Mouse (Mus musculus): ENCODE measurements around the gene Fgfr2. TPM values are rescaled to one million over a fixed set of nuclear protein-coding genes. Genes with fewer than 3 reads are reported as not detected.
A peak's percentile ranks its signal among the peaks of the same experiment; 100 is the strongest.

The Fgfr2 gene
- total and polyA plus RNA-seq, 2 experiments from 2014 or later: 17.1 to 47.6 TPM

GRCm38 (mm10) chr7:132949968-132950367 is 173.2 kb downstream of the Fgfr2 start:
- Histone ChIP-seq H3K27me3 (ENCODE audit: insufficient read depth, low read length) (no peaks in the 10 kb centered on the region), H3K4me1 (ENCODE audit: insufficient read depth) (no peaks in the 10 kb centered on the region), H3K4me3 (ENCODE audit: low read depth, low read length) (no peak overlapping the region), H3K27ac (ENCODE audit: low read depth, low read length) (no peak overlapping the region), H3K9me3 (ENCODE audit: low read length) (no peaks in the 10 kb centered on the region), H3K36me3 (ENCODE audit: insufficient read depth) (no peaks in the 10 kb centered on the region), H3K4me2 (ENCODE audit: low read depth) (no peak overlapping the region), H3K9ac (no peak overlapping the region)
- DNase-seq: no peak
- 84% methylated on average over 4 of the region's 4 CpGs for whole genome bisulfite sequencing
- no peak for ATAC-seq
- TF ChIP-seq CTCF (IDR thresholded peaks at IDR 0.05; ENCODE audit: low read depth): no peak

- no peak overlapping the region for H3K4me2 ChIP-seq (ENCODE audit: low read depth)
- H3K27ac ChIP-seq (ENCODE audit: low read depth, low read length): no peak overlapping the region
- no peaks in the 10 kb centered on the region for H3K36me3 ChIP-seq (ENCODE audit: insufficient read depth)
- 77% methylated on average over 2 of the region's 2 CpGs for WGBS
- no peak for DNase-seq
- H3K4me1 ChIP-seq (ENCODE audit: insufficient read depth): no peaks in the 10 kb centered on the region
- no peak for TF ChIP-seq CTCF (IDR thresholded peaks at IDR 0.05; ENCODE audit: low read depth)
- H3K27me3 ChIP-seq (ENCODE audit: insufficient read depth, low read length): no peaks in the 10 kb centered on the region
- no peak overlapping the region for H3K4me3 ChIP-seq (ENCODE audit: low read depth, low read length)
- H3K9ac ChIP-seq: no peak overlapping the region
- H3K9me3 ChIP-seq (ENCODE audit: low read length): no peaks in the 10 kb centered on the region
- no peak for ATAC-seq
Measured at GRCm38 (mm10) chr7:132940569-132940968, 182.6 kb downstream of the Fgfr2 start.

- H3K4me1 ChIP-seq (ENCODE audit: insufficient read depth): no peaks in the 10 kb centered on the region
- TF ChIP-seq CTCF (IDR thresholded peaks at IDR 0.05; ENCODE audit: low read depth): no peak
- ATAC-seq (no peak), DNase-seq (no peak)
- no peaks in the 10 kb centered on the region for H3K9me3 ChIP-seq (ENCODE audit: low read length)
- WGBS: 92% methylated on average over 2 of the region's 2 CpGs
- H3K27ac ChIP-seq (ENCODE audit: low read depth, low read length): no peak overlapping the region
- H3K4me2 ChIP-seq (ENCODE audit: low read depth): no peak overlapping the region
- no peak overlapping the region for H3K9ac ChIP-seq
- no peak overlapping the region for H3K4me3 ChIP-seq (ENCODE audit: low read depth, low read length)
- H3K36me3 ChIP-seq (ENCODE audit: insufficient read depth): no peaks in the 10 kb centered on the region
- no peaks in the 10 kb centered on the region for H3K27me3 ChIP-seq (ENCODE audit: insufficient read depth, low read length)
Measured at GRCm38 (mm10) chr7:132939118-132939517, 184.0 kb downstream of the Fgfr2 start.

DNA sequence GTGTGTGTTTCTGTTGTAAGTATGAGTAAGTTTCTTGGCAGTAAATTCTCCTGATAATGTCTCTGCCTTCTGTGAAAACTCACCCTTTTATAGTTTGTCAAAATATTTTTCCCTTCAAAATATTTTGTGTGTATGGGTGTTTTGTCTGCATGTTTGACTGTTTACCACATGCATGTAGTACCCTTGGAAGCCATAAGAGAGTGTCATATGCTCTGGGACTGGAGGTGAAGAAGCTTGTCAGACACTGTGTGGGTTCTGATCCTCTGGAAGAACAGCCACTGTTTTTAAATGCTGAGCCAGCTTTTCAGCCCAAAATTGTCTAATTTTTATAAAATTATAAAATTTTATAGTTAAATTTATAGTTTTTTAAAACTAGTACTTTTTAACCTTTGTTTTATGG is 188.4 kb downstream of the Fgfr2 start:
- Histone ChIP-seq H3K27ac (ENCODE audit: low read depth, low read length) (no peak overlapping the region), H3K9ac (no peak overlapping the region), H3K4me1 (ENCODE audit: insufficient read depth) (peaks cover 16% of the 10 kb centered on the region), H3K9me3 (ENCODE audit: low read length) (no peaks in the 10 kb centered on the region), H3K4me3 (ENCODE audit: low read depth, low read length) (no peak overlapping the region), H3K36me3 (ENCODE audit: insufficient read depth) (no peaks in the 10 kb centered on the region), H3K27me3 (ENCODE audit: insufficient read depth, low read length) (no peaks in the 10 kb centered on the region), H3K4me2 (ENCODE audit: low read depth) (no peak overlapping the region)
- ATAC-seq (no peak), DNase-seq (no peak)
- TF ChIP-seq CTCF (IDR thresholded peaks at IDR 0.05; ENCODE audit: low read depth): peak; percentile 32

DNA sequence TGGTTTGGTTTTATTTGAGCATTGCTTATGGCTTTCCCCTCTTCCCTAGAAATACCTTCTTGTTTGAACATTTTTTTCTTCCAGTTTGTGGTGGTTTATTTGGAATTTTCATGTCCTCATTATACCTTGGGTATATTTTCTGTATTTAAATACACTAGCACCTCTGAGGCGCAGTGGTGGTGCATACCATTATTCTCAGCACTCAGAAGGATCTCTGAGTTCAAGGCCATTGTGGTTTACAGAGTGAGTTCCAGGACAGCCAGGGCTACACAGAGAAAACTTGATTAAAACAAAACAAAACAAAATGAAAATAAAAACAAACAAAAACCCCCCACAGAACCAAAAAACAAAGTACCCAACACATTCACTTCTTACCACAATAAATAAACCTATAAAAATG is 189.8 kb downstream of the Fgfr2 start:
- H3K9me3 ChIP-seq (ENCODE audit: low read length): no peaks in the 10 kb centered on the region
- peaks cover 16% of the 10 kb centered on the region for H3K4me1 ChIP-seq (ENCODE audit: insufficient read depth)
- no peak overlapping the region for H3K9ac ChIP-seq
- no peak overlapping the region for H3K4me2 ChIP-seq (ENCODE audit: low read depth)
- H3K27me3 ChIP-seq (ENCODE audit: insufficient read depth, low read length): no peaks in the 10 kb centered on the region
- no peak for DNase-seq
- 73% methylated on average over 1 of the region's 1 CpGs for WGBS
- ATAC-seq: no peak
- no peak for TF ChIP-seq CTCF (IDR thresholded peaks at IDR 0.05; ENCODE audit: low read depth)
- no peak overlapping the region for H3K4me3 ChIP-seq (ENCODE audit: low read depth, low read length)
- H3K27ac ChIP-seq (ENCODE audit: low read depth, low read length): no peak overlapping the region
- H3K36me3 ChIP-seq (ENCODE audit: insufficient read depth): no peaks in the 10 kb centered on the region

GRCm38 (mm10) chr7:132931560-132932351 is 191.4 kb downstream of the Fgfr2 start:
- Histone ChIP-seq H3K4me3 (ENCODE audit: low read depth, low read length) (peak overlapping the region; percentile 98), H3K27ac (ENCODE audit: low read depth, low read length) (peak overlapping the region; percentile 98), H3K9ac (peak overlapping the region; percentile 89), H3K4me1 (ENCODE audit: insufficient read depth) (peaks cover 16% of the 10 kb centered on the region), H3K36me3 (ENCODE audit: insufficient read depth) (no peaks in the 10 kb centered on the region), H3K4me2 (ENCODE audit: low read depth) (peak overlapping the region; percentile 70), H3K27me3 (ENCODE audit: insufficient read depth, low read length) (no peaks in the 10 kb centered on the region), H3K9me3 (ENCODE audit: low read length) (no peaks in the 10 kb centered on the region)
- WGBS: 1% methylated on average over 50 of the region's 55 CpGs
- peak; percentile 38; the same call in 1 of the 2 replicates for ATAC-seq
- DNase-seq: peak; percentile 38
- TF ChIP-seq CTCF (IDR thresholded peaks at IDR 0.05; ENCODE audit: low read depth): no peak

DNA sequence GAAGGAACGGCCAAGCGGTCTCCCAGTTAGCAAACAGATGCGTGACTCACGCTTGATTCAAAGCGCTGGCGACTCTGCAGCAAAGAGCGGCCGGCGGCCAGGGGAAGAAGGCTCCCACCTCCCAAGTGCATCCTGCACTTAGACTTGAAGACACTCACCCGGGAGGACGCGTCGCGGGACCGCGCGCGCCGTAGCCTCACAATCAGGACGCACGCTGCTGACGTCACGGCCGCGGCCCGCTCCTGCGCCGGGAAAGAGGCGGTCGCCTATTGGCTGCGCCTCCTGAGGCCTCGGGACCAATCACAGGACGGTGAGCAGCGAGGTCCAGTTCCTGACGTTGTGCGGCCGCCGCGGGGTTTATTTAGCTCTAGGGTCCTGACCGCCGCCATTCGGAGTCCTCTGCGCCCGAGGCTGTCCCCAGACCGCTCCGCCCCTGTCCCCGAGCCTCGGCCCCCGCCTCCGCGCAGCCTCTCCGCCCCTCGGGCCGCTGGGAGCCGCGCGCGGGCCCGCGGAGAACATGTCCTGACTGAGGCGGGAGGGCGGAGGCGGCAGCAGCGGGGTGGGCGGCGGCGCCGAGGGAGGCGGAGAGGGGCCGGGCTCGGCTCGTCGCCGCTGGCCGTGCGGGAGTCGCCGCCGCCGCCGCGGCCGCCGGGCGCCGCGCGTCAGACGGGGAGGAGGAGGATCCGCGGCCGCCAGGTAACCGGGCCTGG is 192.1 kb downstream of the Fgfr2 start, which contains the start of gene Zranb1:
Gene Zranb1 (plus strand): TSS at position 293 of the 710 bp plus-strand sequence.
- peak; percentile 98 for DNase-seq
- peak within 1 kb of the TSS; percentile 98 for H3K4me3 ChIP-seq (ENCODE audit: low read depth, low read length)
- 5% methylated on average over 85 of the region's 93 CpGs for whole genome bisulfite sequencing
- H3K9ac ChIP-seq: peak within 1 kb of the TSS; percentile 89
- H3K4me2 ChIP-seq (ENCODE audit: low read depth): peak within 1 kb of the TSS; percentile 70
- no peaks in the 10 kb centered on the region for H3K27me3 ChIP-seq (ENCODE audit: insufficient read depth, low read length)
- peak; percentile 99 for ATAC-seq
- H3K36me3 ChIP-seq (ENCODE audit: insufficient read depth): no peaks in the 10 kb centered on the region
- TF ChIP-seq CTCF (IDR thresholded peaks at IDR 0.05; ENCODE audit: low read depth): no peak
- no peaks in the 10 kb centered on the region for H3K9me3 ChIP-seq (ENCODE audit: low read length)
- peak within 1 kb of the TSS; percentile 98 for H3K27ac ChIP-seq (ENCODE audit: low read depth, low read length)
- peaks cover 16% of the 10 kb centered on the region for H3K4me1 ChIP-seq (ENCODE audit: insufficient read depth)

Measured in forebrain, postnatal 0 days (tissue).